Mouse (Mus musculus) liver, postnatal 0 days (tissue): ENCODE measurements around the gene Btk.

Experiments used
- CTCF ChIP-seq: sonication (generic); IDR thresholded peaks from 2 replicates; pipeline ENCODE4 v1.5.1; 2016; ENCODE audit warnings: antibody characterized with exemption, low read depth
- EP300 ChIP-seq: IDR thresholded peaks from 2 replicates; pipeline ENCODE4 v1.6.1; 2016; ENCODE audit warnings: antibody characterized with exemption, low read depth, mild to moderate bottlenecking

DNA sequence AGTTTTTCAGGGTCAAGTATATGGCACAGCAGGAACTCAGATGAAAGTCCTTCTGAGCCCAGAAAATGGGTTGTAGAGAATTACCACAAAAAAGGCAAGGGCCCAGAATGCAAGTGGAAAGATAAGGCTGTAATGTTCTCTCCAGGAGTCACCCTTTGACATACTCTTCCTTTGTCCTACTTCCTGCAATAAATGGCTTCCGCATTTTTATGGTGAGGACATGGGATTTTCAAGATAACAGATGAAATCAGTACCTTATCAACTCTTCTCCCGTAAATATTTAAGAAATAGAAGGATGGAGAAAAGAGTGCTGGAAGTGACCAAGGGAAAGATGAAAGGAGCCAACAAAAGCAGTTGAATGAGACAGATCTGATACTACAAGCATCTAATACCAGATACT lies 44.8 kb upstream of the Btk start:
- no peak for TF ChIP-seq CTCF
- TF ChIP-seq EP300: no peak
